In the genomic region with DNA sequence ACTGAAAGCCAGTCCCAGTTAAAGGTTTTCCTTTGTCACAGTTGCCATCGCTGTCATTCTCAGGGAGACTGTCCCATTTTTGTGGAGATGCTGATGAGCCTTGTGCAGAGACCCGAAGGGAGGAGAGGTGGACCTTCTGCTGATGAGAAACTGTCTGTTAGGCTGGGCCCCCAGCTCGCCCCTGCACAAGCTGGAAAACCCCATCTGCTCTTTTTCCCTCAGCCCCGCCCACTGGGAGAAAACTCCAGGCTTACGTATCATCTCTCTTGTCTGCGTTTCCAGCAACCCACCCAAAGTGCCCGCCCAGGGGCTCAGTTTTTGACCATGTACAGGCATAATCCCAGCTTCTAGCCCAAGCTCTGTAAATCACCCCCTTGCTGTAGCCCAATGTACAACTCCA, we compare ENCODE assay signal across 30 mouse cellular contexts. TPM values are rescaled to one million over a fixed set of nuclear protein-coding genes. Genes with fewer than 3 reads are reported as not detected.
"Had no signal": no experiment of that assay in that cellular context is flagged by ENCODE, and none has a peak within 500 bp of the region (broad histone marks: within the 10 kb centered on the region; RNA-seq: fewer than 3 reads in every experiment).

No protein-coding gene starts in this region.

- H3K9me3 ChIP-seq: heart, embryonic 15.5 days; hindbrain, embryonic 13.5 days; hindbrain, embryonic 15.5 days; kidney, embryonic 15.5 days; limb, embryonic 15.5 days; liver, embryonic 12.5 days had no signal

- H3K27ac ChIP-seq: heart, embryonic 13.5 days; heart, embryonic 15.5 days; hindbrain, embryonic 13.5 days; hindbrain, embryonic 15.5 days; hindbrain, postnatal 0 days; kidney, embryonic 15.5 days; kidney, postnatal 0 days; limb, embryonic 13.5 days; limb, embryonic 15.5 days; liver, embryonic 12.5 days; liver, embryonic 14.5 days had no signal

- H3K36me3 ChIP-seq: heart, embryonic 13.5 days; heart, embryonic 15.5 days; hindbrain, embryonic 13.5 days; hindbrain, embryonic 15.5 days; kidney, embryonic 15.5 days; limb, embryonic 13.5 days; limb, embryonic 15.5 days; liver, embryonic 12.5 days had no signal

- H3K27me3 ChIP-seq: heart, embryonic 13.5 days; heart, embryonic 15.5 days; hindbrain, embryonic 13.5 days; hindbrain, embryonic 15.5 days; kidney, embryonic 15.5 days; limb, embryonic 13.5 days; limb, embryonic 15.5 days; liver, embryonic 12.5 days had no signal

- DNase-seq: forebrain, postnatal 0 days; gastrocnemius, postnatal 14 days; gastrocnemius, postnatal 36 days; heart, adult 18-20 months; heart, postnatal 14 days; heart, postnatal 36 days; kidney, adult 11 months; kidney, adult 2 months; kidney, adult 9 months; kidney, postnatal 14 days; kidney, postnatal 36 days; left cerebral cortex, postnatal 4 days had no signal

- H3K4me1 ChIP-seq: heart, embryonic 13.5 days; heart, embryonic 15.5 days; hindbrain, embryonic 13.5 days; hindbrain, embryonic 15.5 days; limb, embryonic 15.5 days; liver, embryonic 12.5 days had no signal

- H3K4me3 ChIP-seq: heart, embryonic 13.5 days; heart, embryonic 15.5 days; hindbrain, embryonic 13.5 days; hindbrain, embryonic 15.5 days; kidney, embryonic 15.5 days; limb, embryonic 13.5 days; limb, embryonic 15.5 days; liver, embryonic 12.5 days had no signal

RNA-seq across cellular contexts. Expression of gene Hspb3, which starts 17.2 kb away (rescaled TPM):
- total RNA-seq: hematopoietic stem cell, adult 5-6 weeks; liver, adult 2 months had no signal
- polyA plus RNA-seq: gonadal fat pad, adult 2 months; hindbrain, embryonic 11.5 days; hindbrain, embryonic 13.5 days; intestine, embryonic 14.5 days; intestine, embryonic 16.5 days; kidney, postnatal 0 days; large intestine, adult 2 months; liver, adult 2 months; liver, embryonic 14.5 days had no signal
